Mouse (Mus musculus): Measurements from ENCODE around the gene Ercc6l2. TPM values are rescaled to one million over a fixed set of nuclear protein-coding genes. Genes with fewer than 3 reads are reported as not detected.

Gene Ercc6l2
- polyA plus RNA-seq, 1 experiment from 2014 or later = 13.3 TPM

- no peak for ATAC-seq
- 78% methylated on average over 1 of the region's 1 CpGs for WGBS
Measured at GRCm38 (mm10) chr13:63799940-63800339, 15.1 kb upstream of the Ercc6l2 start.

GRCm38 (mm10) chr13:63801289-63801688 is 13.8 kb upstream of the Ercc6l2 start:
- Histone ChIP-seq H3K4me2 (ENCODE audit: low read length) (no peak overlapping the region), H3K27me3 (replicated peaks; ENCODE audit: control insufficient read depth, insufficient read depth, low read length) (no peaks in the 10 kb centered on the region), H3K4me3 (ENCODE audit: low read length) (no peak overlapping the region), H3K9ac (ENCODE audit: low read depth, low read length) (no peak overlapping the region), H3K4me1 (ENCODE audit: control insufficient read depth, insufficient read depth, low read depth, low read length) (no peaks in the 10 kb centered on the region), H3K27ac (ENCODE audit: low read depth, low read length) (no peak overlapping the region), H3K9me3 (ENCODE audit: control insufficient read depth, low read length) (no peaks in the 10 kb centered on the region), H3K36me3 (ENCODE audit: control insufficient read depth, insufficient read depth, low read length) (no peaks in the 10 kb centered on the region)
- WGBS = 97% methylated on average over 1 of the region's 1 CpGs
- no peak for ATAC-seq

More at GRCm38 (mm10) chr13:63799940-63800339, 15.1 kb upstream of the Ercc6l2 start:
- H3K27me3 ChIP-seq (replicated peaks; ENCODE audit: control insufficient read depth, insufficient read depth, low read length) = no peaks in the 10 kb centered on the region
- no peak overlapping the region for H3K4me3 ChIP-seq (ENCODE audit: low read length)
- H3K4me2 ChIP-seq (ENCODE audit: low read length) = no peak overlapping the region
- H3K4me1 ChIP-seq (ENCODE audit: control insufficient read depth, insufficient read depth, low read depth, low read length) = no peaks in the 10 kb centered on the region
- H3K9me3 ChIP-seq (ENCODE audit: control insufficient read depth, low read length) = no peaks in the 10 kb centered on the region
- H3K9ac ChIP-seq (ENCODE audit: low read depth, low read length) = no peak overlapping the region
- H3K27ac ChIP-seq (ENCODE audit: low read depth, low read length) = no peak overlapping the region
- no peaks in the 10 kb centered on the region for H3K36me3 ChIP-seq (ENCODE audit: control insufficient read depth, insufficient read depth, low read length)

- no peak overlapping the region for H3K4me2 ChIP-seq (ENCODE audit: low read length)
- no peaks in the 10 kb centered on the region for H3K4me1 ChIP-seq (ENCODE audit: control insufficient read depth, insufficient read depth, low read depth, low read length)
- no peak overlapping the region for H3K27ac ChIP-seq (ENCODE audit: low read depth, low read length)
- 94% methylated on average over 1 of the region's 1 CpGs for WGBS
- H3K4me3 ChIP-seq (ENCODE audit: low read length) = no peak overlapping the region
- H3K9ac ChIP-seq (ENCODE audit: low read depth, low read length) = no peak overlapping the region
- H3K9me3 ChIP-seq (ENCODE audit: control insufficient read depth, low read length) = no peaks in the 10 kb centered on the region
- no peaks in the 10 kb centered on the region for H3K27me3 ChIP-seq (replicated peaks; ENCODE audit: control insufficient read depth, insufficient read depth, low read length)
- ATAC-seq = no peak
- H3K36me3 ChIP-seq (ENCODE audit: control insufficient read depth, insufficient read depth, low read length) = no peaks in the 10 kb centered on the region
Measured at GRCm38 (mm10) chr13:63807233-63807632, 7.8 kb upstream of the Ercc6l2 start.

- Histone ChIP-seq H3K36me3 (ENCODE audit: control insufficient read depth, insufficient read depth, low read length) (no peaks in the 10 kb centered on the region), H3K27ac (ENCODE audit: low read depth, low read length) (no peak overlapping the region), H3K27me3 (replicated peaks; ENCODE audit: control insufficient read depth, insufficient read depth, low read length) (no peaks in the 10 kb centered on the region), H3K4me2 (ENCODE audit: low read length) (no peak overlapping the region), H3K9ac (ENCODE audit: low read depth, low read length) (no peak overlapping the region), H3K4me3 (ENCODE audit: low read length) (no peak overlapping the region), H3K4me1 (ENCODE audit: control insufficient read depth, insufficient read depth, low read depth, low read length) (no peaks in the 10 kb centered on the region), H3K9me3 (ENCODE audit: control insufficient read depth, low read length) (no peaks in the 10 kb centered on the region)
- WGBS = 91% methylated on average over 3 of the region's 3 CpGs
- ATAC-seq = no peak
Measured at GRCm38 (mm10) chr13:63807979-63808378, 7.1 kb upstream of the Ercc6l2 start.

GRCm38 (mm10) chr13:63811477-63811876 is 3.6 kb upstream of the Ercc6l2 start:
- no peak overlapping the region for H3K27ac ChIP-seq (ENCODE audit: low read depth, low read length)
- no peak overlapping the region for H3K4me2 ChIP-seq (ENCODE audit: low read length)
- no peaks in the 10 kb centered on the region for H3K27me3 ChIP-seq (replicated peaks; ENCODE audit: control insufficient read depth, insufficient read depth, low read length)
- no peak overlapping the region for H3K4me3 ChIP-seq (ENCODE audit: low read length)
- no peak overlapping the region for H3K9ac ChIP-seq (ENCODE audit: low read depth, low read length)
- no peak for ATAC-seq
- H3K9me3 ChIP-seq (ENCODE audit: control insufficient read depth, low read length) = no peaks in the 10 kb centered on the region
- peaks cover 12% of the 10 kb centered on the region for H3K4me1 ChIP-seq (ENCODE audit: control insufficient read depth, insufficient read depth, low read depth, low read length)
- no peaks in the 10 kb centered on the region for H3K36me3 ChIP-seq (ENCODE audit: control insufficient read depth, insufficient read depth, low read length)

GRCm38 (mm10) chr13:63815931-63816330 is 891 bp downstream of the Ercc6l2 start:
- no peak overlapping the region for H3K27ac ChIP-seq (ENCODE audit: low read depth, low read length)
- H3K9me3 ChIP-seq (ENCODE audit: control insufficient read depth, low read length) = no peaks in the 10 kb centered on the region

GRCm38 (mm10) chr13:63845758-63846157 is 30.7 kb downstream of the Ercc6l2 start:
- WGBS = 76% methylated on average over 2 of the region's 2 CpGs
- H3K27me3 ChIP-seq (replicated peaks; ENCODE audit: control insufficient read depth, insufficient read depth, low read length) = no peaks in the 10 kb centered on the region
- H3K4me3 ChIP-seq (ENCODE audit: low read length) = no peak overlapping the region
- no peaks in the 10 kb centered on the region for H3K9me3 ChIP-seq (ENCODE audit: control insufficient read depth, low read length)
- H3K4me1 ChIP-seq (ENCODE audit: control insufficient read depth, insufficient read depth, low read depth, low read length) = no peaks in the 10 kb centered on the region
- H3K36me3 ChIP-seq (ENCODE audit: control insufficient read depth, insufficient read depth, low read length) = peaks cover 8% of the 10 kb centered on the region
- H3K27ac ChIP-seq (ENCODE audit: low read depth, low read length) = no peak overlapping the region
- no peak for ATAC-seq
- H3K9ac ChIP-seq (ENCODE audit: low read depth, low read length) = no peak overlapping the region
- H3K4me2 ChIP-seq (ENCODE audit: low read length) = no peak overlapping the region

More at GRCm38 (mm10) chr13:63815931-63816330, 891 bp downstream of the Ercc6l2 start:
- Histone ChIP-seq H3K27me3 (replicated peaks; ENCODE audit: control insufficient read depth, insufficient read depth, low read length) (no peaks in the 10 kb centered on the region), H3K4me2 (ENCODE audit: low read length) (peak overlapping the region; percentile 83), H3K9ac (ENCODE audit: low read depth, low read length) (peak overlapping the region; percentile 91; the same call in 1 of the 2 replicates), H3K36me3 (ENCODE audit: control insufficient read depth, insufficient read depth, low read length) (no peaks in the 10 kb centered on the region), H3K4me3 (ENCODE audit: low read length) (peak overlapping the region; percentile 81), H3K4me1 (ENCODE audit: control insufficient read depth, insufficient read depth, low read depth, low read length) (peaks cover 12% of the 10 kb centered on the region)
- ATAC-seq = no peak

- ATAC-seq = no peak
- no peak overlapping the region for H3K4me2 ChIP-seq (ENCODE audit: low read length)
- no peak overlapping the region for H3K9ac ChIP-seq (ENCODE audit: low read depth, low read length)
- no peaks in the 10 kb centered on the region for H3K9me3 ChIP-seq (ENCODE audit: control insufficient read depth, low read length)
- no peaks in the 10 kb centered on the region for H3K27me3 ChIP-seq (replicated peaks; ENCODE audit: control insufficient read depth, insufficient read depth, low read length)
- WGBS = 91% methylated on average over 3 of the region's 3 CpGs
- no peak overlapping the region for H3K27ac ChIP-seq (ENCODE audit: low read depth, low read length)
- H3K4me1 ChIP-seq (ENCODE audit: control insufficient read depth, insufficient read depth, low read depth, low read length) = no peaks in the 10 kb centered on the region
- no peak overlapping the region for H3K4me3 ChIP-seq (ENCODE audit: low read length)
- peaks cover 7% of the 10 kb centered on the region; the same call in 1 of the 2 replicates for H3K36me3 ChIP-seq (ENCODE audit: control insufficient read depth, insufficient read depth, low read length)
Measured at GRCm38 (mm10) chr13:63850308-63851011, 35.4 kb downstream of the Ercc6l2 start.

GRCm38 (mm10) chr13:63872585-63873282 is 57.7 kb downstream of the Ercc6l2 start:
- no peaks in the 10 kb centered on the region for H3K4me1 ChIP-seq (ENCODE audit: control insufficient read depth, insufficient read depth, low read depth, low read length)
- no peak overlapping the region for H3K9ac ChIP-seq (ENCODE audit: low read depth, low read length)
- no peak overlapping the region for H3K4me3 ChIP-seq (ENCODE audit: low read length)
- no peak for ATAC-seq
- no peak overlapping the region for H3K4me2 ChIP-seq (ENCODE audit: low read length)
- no peaks in the 10 kb centered on the region for H3K27me3 ChIP-seq (replicated peaks; ENCODE audit: control insufficient read depth, insufficient read depth, low read length)
- WGBS = 92% methylated on average over 2 of the region's 2 CpGs
- no peak overlapping the region for H3K27ac ChIP-seq (ENCODE audit: low read depth, low read length)
- H3K36me3 ChIP-seq (ENCODE audit: control insufficient read depth, insufficient read depth, low read length) = peaks cover 6% of the 10 kb centered on the region
- H3K9me3 ChIP-seq (ENCODE audit: control insufficient read depth, low read length) = no peaks in the 10 kb centered on the region
